Mouse (Mus musculus) ovary, adult 18-20 months (tissue): ENCODE measurements around the gene Prkag2.
"Not testable (repeated sequence)": the region's sequence is repeated elsewhere in the genome, so short reads cannot be mapped to it uniquely, and the experiment has no call there.

Experiments used
- DNase-seq: peaks from one replicate; pipeline ENCODE4 v3.0.0; 2022; ENCODE audit warnings: low spot score, mixed read lengths

The Prkag2 gene

DNA sequence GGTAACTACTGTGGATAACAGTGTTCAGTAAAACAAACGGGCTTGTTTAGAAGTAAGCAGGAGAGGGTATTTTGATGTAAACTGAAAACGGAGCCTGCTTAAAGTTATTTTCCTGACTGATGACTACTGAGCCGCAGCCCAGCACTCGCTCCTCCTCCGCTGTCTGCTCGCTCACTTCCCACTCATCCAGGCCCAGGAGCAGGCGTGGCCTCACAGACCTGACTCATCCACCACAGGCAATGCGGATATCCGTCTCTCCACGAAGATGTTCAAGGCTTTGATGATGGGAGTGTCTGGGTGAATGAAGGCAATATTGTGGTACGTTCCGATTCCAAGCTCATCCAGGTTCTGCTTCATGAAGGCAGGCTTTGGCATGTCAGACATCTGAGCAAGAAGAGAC lies 229.2 kb downstream of the Prkag2 start:
- DNase-seq = peak; percentile 10

DNA sequence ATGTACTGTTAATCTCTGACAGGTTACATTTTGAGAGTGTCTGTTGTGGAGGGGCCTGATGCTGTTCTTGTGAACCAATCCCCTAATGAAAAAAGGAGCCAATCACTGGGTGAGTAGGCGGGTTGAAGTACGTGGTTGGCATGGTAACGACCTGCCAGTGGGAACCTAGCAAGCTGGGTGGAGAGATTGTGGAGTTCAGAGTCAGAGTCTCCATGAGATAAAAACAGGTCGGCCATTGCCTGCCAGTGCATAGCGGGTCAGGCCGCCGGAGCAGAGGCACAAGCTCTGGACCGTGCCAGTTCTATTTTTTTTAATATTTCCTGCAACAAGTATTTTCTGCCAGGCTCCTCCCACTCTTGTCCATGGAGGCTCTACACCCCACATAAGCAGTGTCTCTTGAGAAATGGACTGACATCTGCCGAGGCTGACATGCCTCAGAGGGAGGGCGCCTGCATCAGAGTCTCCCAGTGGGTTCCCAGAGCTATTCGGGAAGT lies 230.6 kb downstream of the Prkag2 start:
- no peak for DNase-seq

DNA sequence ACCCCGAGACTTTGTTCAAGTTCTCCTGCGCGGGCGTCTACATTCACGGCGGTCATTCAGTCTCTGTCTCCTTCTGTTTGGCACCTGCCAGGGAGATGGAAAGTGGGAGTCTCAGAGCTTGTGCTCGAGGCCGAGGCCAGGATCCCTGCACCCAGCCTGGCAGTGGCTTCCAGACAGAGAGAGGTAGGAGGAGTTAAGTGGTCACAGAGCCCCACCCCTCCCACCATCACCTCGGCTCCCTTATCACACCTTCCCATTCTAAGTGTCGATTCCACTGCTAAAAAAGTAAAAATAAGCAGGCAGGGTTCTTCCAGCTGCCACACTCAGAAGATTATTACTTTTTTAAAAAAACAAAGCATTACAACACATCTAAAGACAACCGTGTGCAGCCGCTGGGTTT lies 236.6 kb downstream of the Prkag2 start:
- no peak for DNase-seq

DNA sequence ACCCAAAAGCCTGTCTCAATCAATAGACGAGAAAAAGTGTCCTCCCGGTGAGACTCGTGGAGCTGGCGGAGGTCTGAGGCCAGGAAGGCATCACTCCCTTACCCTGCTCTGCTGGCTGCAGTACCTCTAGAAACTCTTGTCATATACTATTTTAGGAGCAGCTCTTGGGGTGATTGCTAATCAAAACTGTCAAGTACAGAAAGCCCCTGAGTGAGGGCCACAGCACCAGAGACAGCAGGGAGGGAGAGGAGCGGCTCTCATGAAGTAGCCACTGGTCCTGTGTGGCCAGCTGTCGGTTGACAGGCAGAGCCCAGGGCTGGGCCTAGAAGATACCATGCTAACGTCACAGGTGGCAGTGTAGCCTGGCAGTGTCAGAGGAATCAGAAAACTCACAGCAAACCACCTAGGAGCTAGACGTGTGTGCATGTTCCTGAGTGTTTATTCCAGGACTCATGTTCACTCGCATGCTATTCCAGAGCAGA lies 239.0 kb downstream of the Prkag2 start:
- no peak for DNase-seq

DNA sequence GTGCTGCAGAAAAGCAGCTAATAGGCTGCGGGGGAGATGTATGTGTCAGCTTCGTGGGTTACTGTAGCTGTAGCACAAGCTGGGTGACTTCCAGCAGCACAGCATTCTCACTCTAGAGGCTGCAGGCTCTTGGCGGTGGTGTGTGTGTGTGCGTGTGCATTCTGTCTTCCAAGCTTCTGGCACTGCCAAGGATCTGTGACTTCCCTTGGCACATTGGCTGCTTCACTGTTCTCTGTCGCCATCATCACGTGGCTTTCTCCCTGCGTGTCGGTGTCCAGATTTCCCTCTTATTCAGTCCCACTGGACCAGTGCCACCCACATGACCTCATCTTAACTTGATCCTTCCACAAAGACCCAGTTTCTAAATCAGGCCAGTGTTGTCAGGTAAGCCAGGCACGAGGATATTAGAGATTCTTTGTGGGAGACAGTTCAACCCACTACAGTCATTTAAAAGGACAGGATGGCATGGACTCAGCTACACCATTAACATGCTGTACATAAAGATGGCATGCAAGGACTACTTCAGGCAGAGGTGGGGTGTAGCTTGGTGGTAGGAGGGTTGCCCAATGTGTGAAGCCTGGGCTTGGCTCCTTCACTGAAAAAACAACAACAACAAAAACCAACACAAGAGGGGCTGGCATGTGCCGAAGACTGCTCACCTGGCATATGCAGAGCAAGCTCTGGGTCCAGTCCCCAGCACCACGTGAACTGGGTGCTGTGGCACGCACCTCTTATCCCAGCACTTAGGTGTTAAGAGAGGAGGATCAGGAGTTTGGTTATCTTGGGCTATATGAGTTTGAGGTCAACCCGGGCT lies 239.6 kb downstream of the Prkag2 start:
- no peak for DNase-seq

DNA sequence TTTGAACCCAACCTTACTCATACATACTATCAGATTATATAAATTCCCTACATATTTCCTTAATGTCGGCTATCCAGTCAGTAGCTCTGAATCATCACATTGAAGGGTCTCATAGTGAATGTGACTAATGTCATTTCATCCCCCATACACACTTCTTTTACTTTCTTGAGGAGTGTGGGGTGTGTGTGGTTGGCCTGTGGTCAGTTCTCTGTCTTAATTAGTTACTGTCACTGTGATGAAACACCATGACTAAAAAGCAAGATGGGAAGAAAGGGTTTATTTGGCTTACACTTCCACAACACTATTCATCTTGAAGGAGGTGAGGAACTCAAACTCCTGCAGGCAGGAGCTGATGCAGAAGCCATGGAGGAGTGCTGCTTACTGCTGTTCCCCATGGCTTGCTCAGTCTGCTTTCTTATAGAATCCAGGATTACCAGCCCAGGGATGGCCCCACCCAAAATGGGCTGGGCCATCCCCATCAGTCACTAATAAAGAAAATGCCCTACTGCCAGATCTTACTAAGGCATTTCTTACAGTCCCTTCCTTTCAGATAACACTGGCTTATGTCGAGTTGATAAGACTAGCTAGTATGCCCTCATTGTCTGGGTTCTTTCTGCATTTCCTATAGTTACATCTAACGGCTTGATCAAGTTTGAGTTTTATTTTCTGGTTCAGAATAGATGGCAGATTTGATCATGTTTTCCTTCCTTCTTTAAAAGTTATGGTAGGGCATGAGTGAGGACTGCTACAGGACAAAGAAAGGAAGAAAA lies 240.5 kb downstream of the Prkag2 start:
- DNase-seq = no peak

DNA sequence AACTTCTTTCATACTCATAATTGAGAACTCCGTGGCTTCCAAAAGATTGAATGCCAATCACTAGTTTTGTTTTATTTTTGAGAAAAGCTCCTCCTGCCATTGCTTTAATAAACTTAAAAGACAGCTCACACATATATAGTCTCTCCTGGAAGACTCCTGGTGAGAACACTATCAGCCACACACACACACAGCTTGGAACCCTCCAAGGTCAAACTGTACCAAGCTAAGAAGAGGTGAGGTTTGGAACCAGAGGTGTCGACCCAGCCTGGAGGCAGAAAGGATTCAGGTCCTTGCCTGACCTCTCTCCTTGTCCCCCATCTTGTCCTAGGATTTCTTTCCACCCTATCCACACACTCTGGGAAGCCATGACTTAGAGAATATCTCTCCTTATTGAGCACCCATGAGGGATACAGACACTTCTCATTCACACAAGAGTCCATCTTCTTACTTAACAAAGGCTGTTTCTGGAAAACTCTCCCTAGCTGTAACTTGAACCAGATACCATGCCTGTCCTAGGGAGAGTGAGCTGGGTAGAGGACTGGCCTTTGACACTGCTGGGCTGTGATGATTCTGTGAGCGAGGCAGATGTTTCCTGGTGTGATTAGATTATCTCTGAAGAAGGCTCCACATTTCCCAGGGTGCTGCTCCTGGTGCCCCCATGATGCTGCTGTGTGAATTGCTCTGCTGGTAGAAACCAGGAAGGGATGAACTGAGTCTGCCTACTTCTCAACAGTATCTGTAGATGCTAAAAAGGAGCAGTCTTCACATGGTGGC lies 245.4 kb downstream of the Prkag2 start:
- DNase-seq = no peak

DNA sequence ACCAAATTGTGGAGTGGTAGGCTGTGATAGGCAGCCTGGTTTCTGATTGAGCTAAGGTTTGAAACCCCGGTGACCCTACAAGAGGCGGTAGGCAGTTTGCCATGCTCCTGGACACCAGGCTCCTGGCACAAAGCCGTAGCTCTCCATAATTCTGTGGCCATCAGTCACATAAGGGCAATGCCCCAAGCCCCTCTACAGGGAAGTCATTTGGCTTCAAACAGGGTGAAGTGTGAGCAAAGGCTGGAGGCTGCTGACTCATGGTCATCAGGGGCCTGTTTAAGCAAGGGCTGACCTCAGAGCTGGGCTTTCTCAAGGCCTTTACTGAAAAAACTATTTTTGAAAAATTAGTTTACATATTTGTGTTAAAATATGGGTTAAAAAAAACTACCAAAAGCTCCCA lies 246.2 kb downstream of the Prkag2 start:
- peak; percentile 13 for DNase-seq

DNA sequence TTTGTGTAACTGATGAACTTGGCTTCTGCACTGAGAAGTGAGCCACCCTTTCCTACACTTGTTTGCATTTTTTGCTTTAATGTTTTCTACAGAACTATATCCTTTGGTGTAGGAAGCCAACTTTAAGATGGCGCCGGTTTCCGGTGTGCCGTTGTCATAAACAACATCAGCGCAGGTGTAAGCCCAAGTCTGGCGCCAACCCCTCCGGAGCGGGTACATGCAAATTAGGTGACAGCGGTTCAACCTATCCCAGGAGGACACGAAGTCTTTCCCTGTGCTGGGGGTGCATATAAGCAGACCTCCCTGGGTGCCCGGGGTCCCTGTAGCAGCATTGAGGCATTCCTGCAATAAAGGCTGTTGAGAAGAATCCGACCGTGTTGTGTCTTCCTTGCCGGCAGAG lies 252.2 kb downstream of the Prkag2 start:
- DNase-seq = not testable (repeated sequence)

DNA sequence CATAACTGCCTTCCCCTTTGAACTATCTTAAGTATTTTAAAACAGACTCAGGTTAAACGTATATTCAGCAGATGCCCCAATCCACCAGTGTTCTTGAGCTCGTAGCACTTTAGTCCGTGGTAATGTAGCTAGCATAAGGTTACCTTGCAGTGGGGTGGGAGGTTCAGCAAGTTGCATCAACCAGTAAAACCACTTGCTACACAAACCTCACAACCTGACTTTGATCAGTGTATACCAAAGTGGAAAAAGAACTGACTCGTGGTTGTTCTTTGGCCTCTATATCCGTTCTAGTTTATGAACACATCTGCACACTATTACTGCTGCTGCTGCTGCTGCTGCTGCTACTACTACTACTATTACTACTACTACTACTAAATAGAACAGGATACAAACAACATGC lies 256.6 kb downstream of the Prkag2 start:
- DNase-seq = no peak

DNA sequence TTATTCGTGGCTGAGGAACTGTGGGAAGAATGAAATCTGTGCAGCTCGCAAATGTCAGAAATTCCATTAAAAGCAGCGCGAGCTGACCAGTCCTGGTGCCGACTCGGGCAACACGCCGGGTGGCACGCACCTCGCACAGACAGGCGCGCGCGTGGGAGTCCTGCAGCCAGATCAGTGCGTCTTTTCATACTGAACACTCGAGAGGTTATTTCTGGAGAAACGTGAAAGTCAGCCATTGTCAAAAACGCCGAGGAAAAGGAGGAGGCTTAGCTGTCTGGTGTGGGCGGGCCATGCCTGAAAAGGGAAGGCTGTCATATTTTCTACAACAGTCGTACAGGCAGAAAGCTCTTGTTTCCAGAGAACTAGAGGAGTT lies 257.4 kb downstream of the Prkag2 start:
- DNase-seq = no peak

DNA sequence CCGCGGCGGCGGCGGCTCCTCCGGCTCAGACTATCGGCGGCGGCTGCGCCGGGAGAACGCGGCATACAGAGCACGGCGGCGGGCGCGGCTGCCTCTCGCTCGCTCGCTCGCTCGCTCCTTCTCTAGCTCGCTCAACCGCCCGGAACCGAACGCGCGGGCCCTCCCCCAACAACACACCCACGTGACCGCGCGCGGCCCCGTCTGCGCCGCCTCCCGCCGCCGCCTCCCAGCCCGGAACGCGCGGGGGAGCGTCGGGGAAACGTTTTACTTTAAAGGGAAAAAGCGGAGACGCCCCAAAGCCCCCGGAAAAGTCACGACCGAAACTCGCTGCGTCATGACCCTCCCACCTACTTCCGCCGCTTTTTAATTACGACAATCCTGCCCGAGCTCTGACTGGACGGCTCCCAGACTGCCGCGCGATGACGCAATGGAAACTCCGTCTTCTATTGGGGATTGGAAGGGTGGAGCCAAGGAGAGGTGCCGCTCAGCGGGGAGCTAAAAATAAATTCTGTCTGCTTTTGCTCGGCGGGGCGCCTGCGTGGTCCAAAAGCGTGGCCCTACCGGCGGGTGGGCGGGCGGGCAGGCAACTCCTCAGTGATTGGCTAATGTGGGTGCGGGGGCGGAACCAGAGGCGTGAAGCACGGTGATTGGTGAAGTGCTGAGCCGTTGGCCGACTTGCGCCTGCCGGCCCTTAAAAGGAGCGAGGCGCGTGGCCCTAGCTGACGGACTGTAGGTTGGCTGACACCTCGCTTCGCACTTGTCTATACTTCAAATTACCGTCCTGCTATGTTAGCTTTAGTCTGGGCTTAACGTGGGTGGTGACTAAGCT lies 258.0 kb downstream of the Prkag2 start, which contains the start of gene Rheb:
TSS of gene Rheb (minus strand) at position 351 of the 829 bp plus-strand sequence.
- DNase-seq = peak; percentile 99

DNA sequence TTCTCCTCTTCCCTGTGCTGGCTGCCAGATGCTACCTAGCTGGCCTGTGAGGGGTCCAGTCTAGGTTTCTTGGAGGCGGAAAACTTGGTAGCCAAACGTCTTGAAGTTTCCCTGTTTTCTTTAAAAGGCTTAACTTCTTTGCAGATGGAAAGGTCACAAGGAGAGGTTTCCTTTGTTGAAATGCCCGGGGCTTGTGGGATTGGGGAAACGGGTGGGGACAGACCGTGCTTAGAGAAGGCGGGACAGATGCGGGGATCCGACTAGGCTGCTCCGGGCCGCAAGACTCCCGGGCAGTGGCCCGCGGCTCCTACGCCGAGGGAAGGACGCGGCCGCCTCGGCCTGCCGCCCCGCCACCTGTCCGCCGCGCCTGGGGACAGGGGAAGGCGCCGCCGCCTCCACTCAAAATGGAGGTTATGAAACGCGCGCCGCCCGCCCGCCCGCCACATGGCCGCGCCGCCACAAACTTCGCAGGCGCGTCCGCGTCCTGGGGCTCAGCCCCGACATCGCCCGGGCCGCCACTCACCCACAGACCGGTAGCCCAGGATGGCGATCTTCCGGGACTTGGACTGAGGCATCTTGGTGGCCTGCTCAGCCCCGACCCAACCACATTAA lies 258.7 kb downstream of the Prkag2 start:
- no peak for DNase-seq

DNA sequence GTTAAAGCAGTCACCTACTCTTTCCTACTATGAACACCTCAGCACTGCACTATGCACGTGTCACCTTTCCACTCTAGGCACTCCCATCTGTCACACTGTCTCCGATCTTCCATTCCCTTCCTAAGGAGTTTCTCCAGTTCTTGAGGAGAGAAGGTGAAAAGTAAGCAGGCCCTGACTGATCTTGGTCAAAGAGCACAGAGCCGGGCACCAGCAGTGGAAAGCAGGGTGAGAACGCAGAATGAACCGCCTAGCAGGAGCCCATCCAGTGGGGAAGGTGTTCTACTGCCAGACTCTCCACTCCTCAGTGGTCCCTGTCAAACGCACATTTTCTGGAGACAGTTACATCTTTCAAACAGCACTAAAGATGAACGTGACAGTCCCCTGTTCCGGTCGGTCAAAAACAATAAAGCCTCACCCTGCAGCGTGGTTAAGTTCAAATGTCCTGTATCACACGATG lies 259.4 kb downstream of the Prkag2 start:
- DNase-seq = no peak

DNA sequence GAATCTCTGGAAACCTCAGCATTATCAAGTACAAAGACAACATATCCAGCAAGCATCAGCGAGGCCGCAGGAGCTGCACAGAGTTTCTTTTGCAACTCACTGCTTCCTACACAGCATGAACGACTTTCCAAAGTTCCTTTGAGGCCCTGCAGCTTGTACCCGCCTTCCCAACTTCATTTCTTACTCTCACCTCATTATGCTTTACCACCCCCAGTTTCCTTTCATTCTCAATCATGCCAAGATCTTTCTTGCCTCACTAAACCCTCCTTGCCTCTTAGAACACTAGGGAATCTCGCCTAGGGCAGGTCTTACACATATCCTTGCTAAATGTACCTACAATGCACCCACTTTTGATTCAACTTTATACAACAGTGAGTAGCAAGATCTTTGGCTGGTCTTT lies 266.0 kb downstream of the Prkag2 start:
- no peak for DNase-seq

DNA sequence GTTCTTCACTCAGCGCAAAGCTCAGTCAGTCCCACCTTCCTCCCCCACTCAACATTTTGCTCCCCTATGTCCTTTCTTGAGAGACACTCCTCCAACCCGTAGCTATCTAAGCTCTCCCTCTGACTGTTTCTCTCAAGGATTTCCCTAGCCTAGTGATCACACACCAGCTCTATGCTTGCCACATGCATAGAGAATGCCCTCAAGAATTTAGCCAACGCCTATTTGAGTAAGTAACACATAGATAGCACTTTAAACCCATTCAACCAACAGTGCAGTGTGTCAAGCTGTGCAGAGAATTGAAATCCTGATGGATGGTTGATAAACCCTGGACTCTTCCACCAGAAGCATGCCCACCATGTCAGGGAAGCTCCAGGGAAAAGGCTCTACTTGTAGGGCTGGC lies 268.5 kb downstream of the Prkag2 start:
- no peak for DNase-seq

DNA sequence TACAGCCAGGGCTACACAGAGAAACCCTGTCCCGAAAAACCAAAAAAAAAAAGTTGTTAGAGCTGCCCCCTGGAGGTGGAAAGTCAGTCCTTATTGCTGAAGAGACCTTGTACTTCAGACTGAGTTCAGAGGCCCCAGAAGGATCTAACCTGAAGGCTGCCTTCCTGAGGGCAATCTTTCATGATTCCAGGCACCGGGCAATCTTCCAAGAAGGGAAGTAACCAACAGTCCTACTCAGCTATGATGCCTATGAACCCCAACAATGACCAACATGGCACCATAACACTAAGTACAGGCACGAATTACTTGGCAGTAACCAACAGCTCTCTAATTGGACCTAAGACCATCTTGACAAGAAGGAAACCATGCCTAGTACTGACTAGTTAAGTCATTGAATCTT lies 272.0 kb downstream of the Prkag2 start:
- no peak for DNase-seq

DNA sequence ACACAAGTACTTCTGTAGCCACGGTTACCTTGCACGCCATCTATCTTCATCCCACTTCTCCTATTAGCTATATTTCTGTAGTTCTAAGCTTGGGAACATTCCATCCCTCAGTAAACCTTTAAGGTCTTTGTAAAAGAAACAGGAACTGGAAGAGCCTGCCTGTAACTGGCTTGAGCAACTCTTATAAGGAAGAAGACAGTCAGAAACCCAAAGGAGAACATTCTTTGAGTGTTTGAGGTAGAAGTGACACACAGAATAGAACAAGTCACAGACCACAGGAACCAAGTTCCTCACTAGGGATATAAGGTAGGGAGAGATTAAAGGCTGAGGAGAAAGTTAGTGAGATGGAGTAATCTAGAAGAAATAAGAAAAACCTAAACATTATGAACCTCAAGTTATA lies 273.3 kb downstream of the Prkag2 start:
- no peak for DNase-seq

DNA sequence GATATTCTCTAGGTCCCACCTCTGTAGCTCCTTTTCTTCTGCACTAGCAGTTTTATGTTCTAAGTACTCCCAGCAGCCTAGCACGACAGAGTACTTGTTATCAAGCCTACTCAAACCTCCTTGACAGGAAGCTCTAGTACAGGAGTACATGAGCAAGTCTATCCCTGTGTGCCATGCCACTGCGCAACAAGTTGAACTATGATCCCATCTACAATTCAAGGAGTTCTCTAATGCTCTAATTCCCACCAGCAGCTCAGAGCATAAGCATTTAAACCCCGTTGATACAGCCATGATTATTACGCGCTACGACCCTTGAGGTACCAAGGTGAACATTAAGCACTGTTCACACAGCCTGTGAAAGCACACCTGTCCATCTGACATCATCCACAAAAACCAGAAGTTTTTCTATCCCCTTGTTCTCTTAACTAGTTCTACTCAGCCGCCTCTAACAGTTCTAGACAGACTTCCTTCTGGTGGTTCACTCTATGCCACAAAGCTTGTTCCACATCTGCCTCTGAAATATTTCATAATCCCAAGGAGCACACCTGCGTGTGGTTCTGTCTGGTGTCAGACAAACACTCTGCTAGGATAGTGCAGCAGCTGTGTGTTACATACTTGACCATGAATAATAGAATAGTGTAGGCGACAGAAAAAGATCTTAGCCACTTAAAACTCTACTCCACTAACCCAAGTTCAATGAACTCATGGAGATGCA lies 274.2 kb downstream of the Prkag2 start:
- DNase-seq = no peak

DNA sequence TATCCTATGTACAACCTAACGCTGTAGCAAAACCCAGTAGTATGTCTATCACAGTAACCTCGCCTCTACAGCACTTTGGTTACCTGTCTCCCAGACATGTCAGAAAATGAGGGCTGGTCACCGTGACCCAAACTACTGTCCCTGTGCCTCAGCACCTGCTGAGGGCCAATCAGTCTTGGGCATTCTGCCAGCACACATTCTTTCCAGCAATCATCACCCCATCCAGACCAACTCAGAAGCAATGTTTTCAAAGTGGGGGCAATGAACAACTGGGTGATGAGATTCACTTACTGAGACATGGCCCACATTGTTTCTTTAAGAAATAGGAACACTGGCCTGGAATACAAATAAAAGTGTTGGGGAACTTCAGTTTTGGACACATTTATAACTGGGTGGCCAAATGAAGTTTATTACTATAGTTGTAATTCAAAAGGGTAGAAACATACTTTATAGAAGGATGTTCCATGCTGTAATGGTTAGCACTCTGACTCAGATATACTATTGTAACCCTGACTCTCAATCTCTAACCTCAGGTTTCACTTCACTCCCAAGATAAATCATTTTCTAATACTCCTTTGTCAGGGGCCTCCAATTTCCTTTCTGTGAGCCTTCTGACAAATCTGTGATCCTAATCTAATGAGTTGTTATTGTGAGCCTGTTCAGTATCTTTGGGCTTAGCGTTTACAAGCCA lies 274.9 kb downstream of the Prkag2 start:
- DNase-seq = peak; percentile 24
